Mouse (Mus musculus) left cerebral cortex, postnatal 4 days (tissue): ENCODE measurements at regions not wholly inside any gene's neighbourhood (a gene's known extent, or its start where the extent isn't known, plus 50 kb on each side); places are given as distances from the start of the nearest gene placed in this dataset.

Experiments used
- DNase-seq: peaks from one replicate; pipeline ENCODE4 v3.0.0-alpha.2; 2022
- intact Hi-C: fragments of 180-260 bp; cut with DNase I; formaldehyde crosslinking; loops from one replicate; pipeline ENCODE4 v1.15.1; 2025

GRCm38 (mm10) chr13:14898495-14898894 is 268.5 kb downstream of the AW209491 start:
- intact Hi-C loops: no loop called here

GRCm38 (mm10) chr13:14930137-14930785 is 300.3 kb downstream of the AW209491 start:
- intact Hi-C loops: no loop called here
- no peak for DNase-seq

More at GRCm38 (mm10) chr13:14898495-14898894, 268.5 kb downstream of the AW209491 start:
- DNase-seq: no peak

- intact Hi-C loops: no loop called here
- DNase-seq: no peak
Observed at GRCm38 (mm10) chr13:14966187-14966726, 336.3 kb downstream of the AW209491 start.

- no peak for DNase-seq
- intact Hi-C loops: no loop called here
Observed at GRCm38 (mm10) chr13:15002700-15003099, 372.7 kb downstream of the AW209491 start.

DNA sequence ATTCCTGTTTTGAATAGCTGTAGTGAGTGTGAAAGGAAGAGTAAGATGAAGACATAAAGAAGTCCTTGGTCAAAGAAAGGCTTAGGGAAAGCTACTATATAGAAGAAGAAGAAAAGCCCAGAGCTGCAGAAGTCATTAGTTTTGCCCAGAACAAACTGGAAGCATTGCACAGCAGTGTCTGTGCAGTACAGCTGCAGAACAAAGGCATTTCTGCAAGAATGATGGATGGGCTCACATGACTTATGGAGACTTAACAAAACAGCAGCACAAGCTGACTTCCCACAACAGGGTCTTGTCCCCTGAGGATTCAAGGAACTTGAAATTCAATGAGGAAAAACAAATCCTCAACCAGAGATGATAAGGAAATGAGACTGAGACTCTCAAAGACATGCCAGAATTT is 381.7 kb downstream of the AW209491 start:
- DNase-seq: no peak
- intact Hi-C loops: no loop called here

DNA sequence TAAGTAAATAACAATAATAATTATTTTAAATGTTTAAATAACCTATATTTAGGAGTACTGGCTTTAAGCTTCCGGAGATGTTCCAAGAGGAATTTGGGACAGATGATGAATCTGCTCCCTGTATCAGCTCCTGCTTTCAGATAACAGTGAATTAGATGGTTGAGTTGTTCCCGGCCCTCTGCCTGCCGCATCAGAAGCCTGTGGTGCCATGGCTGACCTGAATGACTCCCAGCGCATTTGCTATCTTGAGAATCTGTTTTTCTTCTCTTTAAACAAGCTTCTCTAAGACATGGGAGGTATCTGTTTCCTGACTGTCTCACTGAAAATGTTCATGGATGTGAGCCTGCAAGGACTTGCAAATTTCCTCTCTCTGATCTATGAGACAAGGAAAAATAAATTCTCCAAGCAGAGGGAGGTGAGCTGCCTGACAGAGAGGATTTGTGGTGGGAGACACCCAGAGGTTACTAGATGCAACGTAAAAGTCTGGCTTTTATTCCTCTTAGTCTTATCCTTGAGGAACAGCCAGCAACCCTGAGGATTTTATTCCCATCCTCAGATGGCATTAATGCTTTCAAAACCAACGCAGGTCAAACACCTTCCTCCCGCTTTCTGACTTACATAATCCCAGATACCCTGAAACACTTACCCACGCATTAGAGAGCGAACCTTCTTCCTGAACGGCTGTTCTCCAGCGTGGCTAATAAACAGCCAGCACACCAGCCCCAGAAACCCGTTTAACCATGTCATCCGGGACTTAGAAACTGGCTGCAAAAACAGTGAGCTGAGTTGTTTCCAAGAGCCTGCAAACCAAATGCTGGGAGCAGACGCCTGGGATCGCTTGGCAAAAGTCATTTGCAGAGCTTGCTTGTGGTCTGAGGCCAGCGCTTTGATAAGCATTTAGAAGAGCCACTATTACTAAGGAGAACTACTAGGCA is 389.1 kb downstream of the AW209491 start:
- intact Hi-C loops: no loop called here
- DNase-seq: no peak

DNA sequence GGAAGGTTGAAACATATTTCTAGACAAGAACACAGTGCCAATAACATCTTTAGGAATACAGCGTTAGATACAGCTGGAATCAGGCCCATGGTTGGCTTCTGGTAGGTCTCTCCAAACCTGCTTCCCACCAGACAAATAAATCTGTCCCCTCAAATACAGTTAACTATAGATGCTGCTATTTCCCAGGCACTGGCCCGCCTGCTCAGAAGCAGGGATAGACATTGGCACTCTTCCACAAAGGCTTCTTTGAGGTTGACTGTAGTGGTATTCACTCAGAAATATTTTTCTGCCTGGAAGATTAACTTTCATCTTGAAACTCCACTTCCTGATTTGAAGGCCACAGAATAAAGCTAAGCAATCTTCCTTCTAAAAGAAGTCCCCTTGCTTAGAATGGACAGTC is 396.6 kb downstream of the AW209491 start:
- DNase-seq: no peak
- intact Hi-C loops: no loop called here

GRCm38 (mm10) chr13:15052667-15053375 is 410.2 kb upstream of the Gli3 start:
- no peak for DNase-seq
- intact Hi-C loops: no loop called here

GRCm38 (mm10) chr13:15054705-15055104 is 408.3 kb upstream of the Gli3 start:
- no peak for DNase-seq

GRCm38 (mm10) chr13:15078635-15079094 is 384.4 kb upstream of the Gli3 start:
- intact Hi-C loops: no loop called here

More at GRCm38 (mm10) chr13:15054705-15055104, 408.3 kb upstream of the Gli3 start:
- intact Hi-C loops: no loop called here

DNA sequence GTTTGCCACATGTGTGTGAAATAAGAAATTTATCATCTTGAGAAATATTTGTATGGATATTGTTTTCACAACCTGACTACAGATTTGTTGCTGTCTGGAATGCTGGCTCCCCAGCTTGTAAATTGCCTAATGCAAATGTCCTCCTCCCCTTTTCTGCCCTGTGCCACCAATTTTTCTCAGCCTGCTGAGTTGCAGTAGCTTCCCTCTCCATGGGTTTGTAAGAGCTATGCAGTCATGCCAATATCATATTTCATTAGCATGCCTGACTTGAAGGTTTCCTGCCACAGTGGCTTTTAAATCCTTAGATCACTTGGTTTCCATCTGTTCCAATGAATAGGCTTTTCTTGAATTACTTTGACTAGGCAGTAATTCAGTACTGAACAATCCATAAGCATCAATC is 383.9 kb upstream of the Gli3 start:
- intact Hi-C loops: no loop called here
- DNase-seq: no peak

More at GRCm38 (mm10) chr13:15078635-15079094, 384.4 kb upstream of the Gli3 start:
- no peak for DNase-seq

- intact Hi-C loops: no loop called here
- no peak for DNase-seq
Observed at GRCm38 (mm10) chr13:15082255-15082932, 380.6 kb upstream of the Gli3 start.

DNA sequence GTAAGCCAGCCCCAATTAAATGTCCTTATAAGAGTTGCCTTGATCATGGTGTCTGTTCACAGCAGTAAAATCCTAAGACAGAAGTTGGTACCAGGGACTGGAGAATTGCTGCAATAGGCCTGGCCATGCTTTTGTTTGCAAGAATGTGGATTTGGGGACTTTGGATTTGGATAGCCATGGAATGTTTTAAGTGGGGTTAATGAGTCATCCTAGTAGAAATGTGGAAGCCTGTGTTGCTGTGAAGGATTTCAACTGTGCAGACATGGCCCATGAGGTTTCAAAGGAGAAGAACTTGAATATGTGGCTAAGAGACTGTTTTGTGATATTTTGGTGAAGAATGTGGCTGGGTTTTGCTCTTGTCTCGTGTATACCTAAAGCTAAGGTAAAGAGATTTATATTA is 368.2 kb upstream of the Gli3 start:
- intact Hi-C loops: no loop called here
- DNase-seq: no peak

GRCm38 (mm10) chr13:15107753-15108305 is 355.2 kb upstream of the Gli3 start:
- DNase-seq: no peak
- intact Hi-C loops: no loop called here

DNA sequence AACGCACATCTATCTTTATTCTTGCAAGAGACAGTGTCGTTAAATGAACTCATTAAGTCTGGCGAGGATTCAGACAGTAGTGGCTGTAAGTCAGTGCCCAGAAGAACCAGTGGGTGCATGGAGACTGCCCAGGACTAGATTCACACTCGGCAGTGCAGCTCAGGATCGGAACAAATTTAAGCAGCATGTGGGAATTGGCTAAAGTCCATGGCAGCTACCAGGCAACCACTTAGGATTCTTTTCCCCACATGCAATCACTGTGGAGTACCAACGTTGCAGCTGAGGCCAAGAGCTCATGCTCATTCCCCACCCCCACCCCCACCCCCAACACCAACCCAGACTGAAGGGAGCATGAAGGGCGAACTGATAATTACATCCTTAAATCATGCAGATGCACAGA is 349.7 kb upstream of the Gli3 start:
- intact Hi-C loops: no loop called here
- DNase-seq: peak; percentile 48

DNA sequence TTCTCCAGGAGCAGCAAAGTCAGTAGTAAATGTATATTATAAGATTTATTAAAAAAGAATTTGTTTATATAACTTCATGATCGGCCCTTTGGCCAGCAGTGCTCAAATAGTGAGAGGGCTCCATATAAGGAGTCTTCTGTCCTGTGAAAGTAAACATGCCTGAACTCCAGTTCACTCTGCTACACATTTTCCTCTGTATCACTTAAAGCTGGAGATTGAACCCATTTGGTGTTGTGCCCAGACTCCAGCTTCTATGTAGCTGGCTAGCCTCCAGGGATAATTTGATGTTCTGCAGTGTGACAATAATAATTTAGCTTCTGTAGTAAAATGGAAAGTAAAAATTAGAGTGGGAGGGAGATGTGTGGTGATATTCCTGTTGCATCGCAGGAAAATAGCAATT is 332.8 kb upstream of the Gli3 start:
- intact Hi-C loops: no loop called here
- DNase-seq: no peak

GRCm38 (mm10) chr13:15146167-15146566 is 316.9 kb upstream of the Gli3 start:
- no peak for DNase-seq
- intact Hi-C loops: no loop called here

- no peak for DNase-seq
- intact Hi-C loops: no loop called here
Observed at GRCm38 (mm10) chr13:15180898-15181297, 282.1 kb upstream of the Gli3 start.

DNA sequence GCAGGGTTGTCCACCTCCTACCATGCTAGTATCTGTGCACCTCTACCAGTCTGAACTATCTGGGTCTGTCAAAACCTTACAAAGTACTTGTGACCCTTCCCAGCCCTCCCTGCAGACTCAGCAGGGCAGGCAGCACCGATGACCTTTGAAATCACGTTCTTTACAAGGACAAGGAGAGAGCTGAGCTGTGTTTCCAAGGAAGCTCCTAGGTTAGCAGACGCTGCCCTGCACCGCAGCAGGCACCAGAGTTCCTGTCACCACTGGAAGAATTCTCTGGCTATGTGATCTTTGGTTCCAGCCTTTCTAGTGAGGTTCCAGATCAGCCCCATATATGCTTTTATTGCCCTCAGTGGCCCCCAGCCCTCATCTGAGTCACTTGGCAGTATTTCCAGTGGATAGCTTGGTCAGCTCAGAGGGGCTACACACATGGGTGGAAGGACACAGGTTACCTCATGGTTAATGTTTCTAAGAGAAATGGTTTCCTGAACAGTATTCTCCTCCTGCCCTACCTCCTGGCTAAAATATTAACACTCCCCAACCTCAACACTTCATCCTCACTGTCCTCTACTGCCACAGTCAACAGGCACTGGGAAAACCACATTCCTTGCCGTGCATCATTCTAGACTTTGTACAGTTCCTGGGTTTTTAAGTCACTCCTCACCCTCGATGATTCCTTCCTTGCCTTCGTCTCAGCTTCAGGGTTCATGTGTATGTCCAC is 251.2 kb upstream of the Gli3 start:
- intact Hi-C loops: no loop called here
- no peak for DNase-seq
